13 mouse cellular contexts compared by ENCODE assay signal in the genomic region with DNA sequence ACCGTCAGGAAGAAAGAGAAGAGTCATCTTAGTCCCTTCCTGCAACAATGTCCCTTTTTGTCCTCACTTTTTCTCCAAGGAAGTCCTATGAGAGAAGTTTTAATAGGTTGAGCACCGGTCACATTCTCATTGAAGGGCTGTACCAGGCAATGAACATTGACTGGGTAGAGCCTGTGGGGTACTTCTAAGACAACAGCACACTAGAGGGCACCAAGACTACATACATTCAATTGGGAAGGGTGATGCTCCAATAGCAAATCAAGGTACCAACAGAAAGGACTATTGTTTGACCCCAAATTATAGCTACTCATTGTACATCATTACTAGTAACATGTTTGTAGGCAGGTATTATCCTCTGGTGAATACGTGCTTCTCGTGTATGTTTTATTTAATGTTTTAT.
A peak's percentile ranks its signal among the peaks of the same experiment; 100 is the strongest.
DNase-seq lines count a peak whose midpoint lies in the region; ATAC-seq and TF ChIP-seq lines count a peak whose summit lies in the region.
"Had no signal": no experiment of that assay in that cellular context is flagged by ENCODE, and none has a peak within 500 bp of the region (broad histone marks: within the 10 kb centered on the region; RNA-seq: fewer than 3 reads in every experiment).

No protein-coding gene starts in this region.

- H3K79me2 ChIP-seq in heart, adult 2 months (replicated peaks; ENCODE audit: control insufficient read depth, insufficient read depth, low read length) = no peaks in the 10 kb centered on the region

- no peak overlapping the region for H3K27ac ChIP-seq in heart, adult 2 months
- no peak overlapping the region for H3K27ac ChIP-seq in heart, embryonic 12.5 days (ENCODE audit: poor library complexity, severe bottlenecking)
- H3K27ac ChIP-seq: forebrain, embryonic 15.5 days; limb, embryonic 15.5 days; midbrain, embryonic 10.5 days had no signal

- H3K36me3 ChIP-seq in heart, adult 2 months (ENCODE audit: control insufficient read depth, insufficient read depth, low read length) = no peaks in the 10 kb centered on the region
- H3K36me3 ChIP-seq in heart, embryonic 12.5 days = no peaks in the 10 kb centered on the region
- H3K36me3 ChIP-seq: forebrain, embryonic 15.5 days; limb, embryonic 15.5 days; midbrain, embryonic 10.5 days had no signal

- H3K27me3 ChIP-seq in heart, adult 2 months (ENCODE audit: control insufficient read depth, insufficient read depth, low read length) = no peaks in the 10 kb centered on the region
- peaks cover 15% of the 10 kb centered on the region; the same call in 1 of the 2 replicates for H3K27me3 ChIP-seq in heart, embryonic 12.5 days (replicated peaks)

- TF ChIP-seq EP300 in heart, adult 2 months (IDR thresholded peaks at IDR 0.05; ENCODE audit: insufficient read depth, low read depth, low read length) = no peak

- intact Hi-C loops in heart, adult 2 months (cut with DNase I) = no loop called here

- no peak for DNase-seq in heart, adult 2 months
- DNase-seq in layer of hippocampus, adult 9-10 months (ENCODE audit: low spot score) = peak; percentile 20
- DNase-seq in layer of hippocampus, postnatal 10 days (ENCODE audit: low spot score in 2 of 2) = no peak
- DNase-seq in 416B (ENCODE audit: low read depth) (peak; percentile 11), NIH3T3 (ENCODE audit: low read depth) (peak; percentile 34)
- DNase-seq in left cerebral cortex, adult 18-20 months (ENCODE audit: low spot score in 2 of 2) = no peak
- DNase-seq: adrenal gland, postnatal 36 days; heart, postnatal 14 days; lung, postnatal 14 days had no signal

- no peak overlapping the region for H3K9ac ChIP-seq in heart, adult 2 months (ENCODE audit: low read depth, low read length)
- H3K9ac ChIP-seq in heart, embryonic 12.5 days = no peak overlapping the region
- H3K9ac ChIP-seq: forebrain, embryonic 15.5 days; limb, embryonic 15.5 days had no signal

- no peak overlapping the region for H3K4me3 ChIP-seq in heart, adult 2 months
- no peak overlapping the region for H3K4me3 ChIP-seq in heart, embryonic 12.5 days
- H3K4me3 ChIP-seq: forebrain, embryonic 15.5 days; limb, embryonic 15.5 days; midbrain, embryonic 10.5 days had no signal

- no peak for ATAC-seq in heart, embryonic 12.5 days (ENCODE audit: insufficient number of reproducible peaks, low FRiP score)
- ATAC-seq: forebrain, embryonic 15.5 days had no signal

- TF ChIP-seq CTCF in heart, adult 2 months (IDR thresholded peaks at IDR 0.05) = peak; percentile 40

- 77% methylated on average over 4 of the region's 4 CpGs for WGBS in heart, adult 2 months
- 85% methylated on average over 4 of the region's 4 CpGs for WGBS in heart, embryonic 12.5 days

- H3K9me3 ChIP-seq in heart, embryonic 12.5 days (replicated peaks) = no peaks in the 10 kb centered on the region
- H3K9me3 ChIP-seq: forebrain, embryonic 15.5 days; limb, embryonic 15.5 days; midbrain, embryonic 10.5 days had no signal

- no peaks in the 10 kb centered on the region for H3K4me1 ChIP-seq in heart, adult 2 months (ENCODE audit: control insufficient read depth, insufficient read depth, low read length)
- no peaks in the 10 kb centered on the region for H3K4me1 ChIP-seq in heart, embryonic 12.5 days (replicated peaks)
- H3K4me1 ChIP-seq: limb, embryonic 15.5 days had no signal

- no peak for TF ChIP-seq POLR2A in heart, adult 2 months (IDR thresholded peaks at IDR 0.05; ENCODE audit: insufficient read depth, low read depth, low read length)

- H3K4me2 ChIP-seq in heart, embryonic 12.5 days = no peak overlapping the region
- H3K4me2 ChIP-seq: forebrain, embryonic 15.5 days; limb, embryonic 15.5 days had no signal

Comparison
In these comparisons a context has a peak if more than half of its experiments do, and no peak if none do; other contexts are left out.
1. DNase-seq: peak in layer of hippocampus, adult 9-10 months (single experiment), 416B (single experiment) and NIH3T3 (single experiment); none in heart, adult 2 months (0 of 2), layer of hippocampus, postnatal 10 days (0 of 2) and left cerebral cortex, adult 18-20 months (0 of 2).